Mouse (Mus musculus): ENCODE results near the gene F3. TPM values are rescaled to one million over a fixed set of nuclear protein-coding genes. Genes with fewer than 3 reads are reported as not detected.

F3 gene
- polyA plus RNA-seq, 1 experiment from 2014 or later, result 7.8 TPM

DNA sequence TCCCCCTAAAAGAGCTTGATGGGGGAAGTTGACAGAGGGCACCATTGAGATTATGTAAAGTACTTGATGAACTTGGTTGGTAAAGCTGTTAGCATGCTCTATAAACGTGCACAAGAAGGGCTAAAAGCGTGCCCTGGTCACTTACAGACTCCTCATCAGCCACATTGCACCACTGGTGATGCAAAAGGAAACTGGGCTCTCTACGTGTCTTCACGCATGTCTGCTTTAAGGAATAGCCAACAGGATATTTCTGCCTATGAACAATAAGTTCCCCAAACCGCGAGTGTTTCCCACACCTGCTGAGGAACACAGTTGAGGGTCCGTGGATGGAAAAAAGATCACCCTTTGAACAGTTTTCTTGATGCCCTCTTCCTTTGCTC lies 1.7 kb upstream of the F3 start:
- Histone ChIP-seq H3K4me1 (ENCODE audit: control insufficient read depth, insufficient read depth, low read length) (peaks cover 20% of the 10 kb centered on the region), H3K27me3 (ENCODE audit: control insufficient read depth, insufficient read depth, low read length) (peaks cover 3% of the 10 kb centered on the region), H3K4me3 (ENCODE audit: low read depth, low read length) (no peak overlapping the region), H3K27ac (ENCODE audit: low read depth, low read length) (no peak overlapping the region), H3K9ac (ENCODE audit: low read depth, low read length) (no peak overlapping the region), H3K4me2 (no peak overlapping the region), H3K9me3 (replicated peaks; ENCODE audit: control insufficient read depth, low read length) (no peaks in the 10 kb centered on the region), H3K36me3 (ENCODE audit: control insufficient read depth, insufficient read depth, low read length) (no peaks in the 10 kb centered on the region)
- ATAC-seq (replicated peaks; ENCODE audit: insufficient number of reproducible peaks, low FRiP score, low TSS enrichment), result no peak
- 65% methylated on average over 7 of the region's 7 CpGs for WGBS (ENCODE audit: insufficient replicate concordance)

- 6% methylated on average over 20 of the region's 20 CpGs for WGBS (ENCODE audit: insufficient replicate concordance)
- H3K9ac ChIP-seq (ENCODE audit: low read depth, low read length), result peak overlapping the region; percentile 73; the same call in 1 of the 2 replicates
- no peak for ATAC-seq (replicated peaks; ENCODE audit: insufficient number of reproducible peaks, low FRiP score, low TSS enrichment)
- H3K27ac ChIP-seq (ENCODE audit: low read depth, low read length), result 0 out of 2 replicates have a peak overlapping the region, but pooled peaks have one; percentile 4
- H3K36me3 ChIP-seq (ENCODE audit: control insufficient read depth, insufficient read depth, low read length), result no peaks in the 10 kb centered on the region
- peaks cover 20% of the 10 kb centered on the region for H3K4me1 ChIP-seq (ENCODE audit: control insufficient read depth, insufficient read depth, low read length)
- H3K4me2 ChIP-seq, result peak overlapping the region; percentile 88
- no peaks in the 10 kb centered on the region for H3K9me3 ChIP-seq (replicated peaks; ENCODE audit: control insufficient read depth, low read length)
- peaks cover 3% of the 10 kb centered on the region for H3K27me3 ChIP-seq (ENCODE audit: control insufficient read depth, insufficient read depth, low read length)
- peak overlapping the region; percentile 70 for H3K4me3 ChIP-seq (ENCODE audit: low read depth, low read length)
These were observed 709 bp downstream of the F3 start for GRCm38 (mm10) chr3:121723968-121724524.

DNA sequence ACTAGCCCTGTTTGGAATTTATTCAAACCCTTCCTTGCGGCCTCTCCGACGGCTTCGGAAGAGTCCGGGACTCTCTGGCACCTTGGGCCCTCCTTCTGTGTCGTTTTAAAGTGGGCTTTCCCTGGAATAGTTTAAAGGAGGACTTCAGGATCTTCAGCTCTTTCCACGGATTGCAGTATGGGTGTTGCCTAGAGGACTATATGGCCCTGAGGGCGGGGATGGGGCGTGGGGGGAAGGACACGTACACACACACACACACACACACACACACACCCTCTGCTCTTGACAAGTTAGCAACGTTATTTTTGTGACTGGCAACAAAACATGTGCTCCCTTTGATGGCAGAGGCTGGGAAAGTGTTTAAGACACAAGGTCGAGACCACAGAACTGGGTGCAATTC lies 1.2 kb downstream of the F3 start:
- Histone ChIP-seq H3K36me3 (ENCODE audit: control insufficient read depth, insufficient read depth, low read length) (no peaks in the 10 kb centered on the region), H3K27me3 (ENCODE audit: control insufficient read depth, insufficient read depth, low read length) (peaks cover 3% of the 10 kb centered on the region), H3K4me1 (ENCODE audit: control insufficient read depth, insufficient read depth, low read length) (peaks cover 20% of the 10 kb centered on the region), H3K9me3 (replicated peaks; ENCODE audit: control insufficient read depth, low read length) (no peaks in the 10 kb centered on the region), H3K27ac (ENCODE audit: low read depth, low read length) (no peak overlapping the region), H3K4me2 (peak overlapping the region; percentile 88), H3K9ac (ENCODE audit: low read depth, low read length) (0 out of 2 replicates have a peak overlapping the region, but pooled peaks have one; percentile 43), H3K4me3 (ENCODE audit: low read depth, low read length) (peak overlapping the region; percentile 70)
- no peak for ATAC-seq (replicated peaks; ENCODE audit: insufficient number of reproducible peaks, low FRiP score, low TSS enrichment)
- WGBS (ENCODE audit: insufficient replicate concordance), result 35% methylated on average over 12 of the region's 12 CpGs

GRCm38 (mm10) chr3:121725651-121726050 lies 2.3 kb downstream of the F3 start:
- no peak for ATAC-seq (replicated peaks; ENCODE audit: insufficient number of reproducible peaks, low FRiP score, low TSS enrichment)

DNA sequence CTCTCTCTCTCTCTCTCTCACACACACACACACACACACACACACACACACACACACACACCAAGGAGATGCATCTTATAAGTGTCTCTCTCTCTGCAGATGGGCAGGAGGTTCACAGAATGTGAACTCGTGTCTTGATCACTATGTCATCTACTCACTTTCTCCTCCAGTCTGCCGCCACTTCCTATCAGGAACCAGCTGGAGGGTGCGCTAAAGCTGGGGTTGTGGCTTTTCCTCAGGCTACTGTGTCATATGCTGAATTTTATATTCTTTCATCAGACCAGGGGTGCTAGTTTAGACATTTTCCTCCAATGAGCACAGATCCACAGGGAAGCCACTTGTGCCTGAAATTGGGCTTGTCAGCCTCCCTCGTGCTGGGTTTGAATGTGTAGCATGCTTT lies 6.3 kb downstream of the F3 start:
- Histone ChIP-seq H3K4me2 (no peak overlapping the region), H3K4me1 (ENCODE audit: control insufficient read depth, insufficient read depth, low read length) (peaks cover 3% of the 10 kb centered on the region; the same call in 1 of the 2 replicates), H3K4me3 (ENCODE audit: low read depth, low read length) (no peak overlapping the region), H3K27me3 (ENCODE audit: control insufficient read depth, insufficient read depth, low read length) (no peaks in the 10 kb centered on the region; the same call in 1 of the 2 replicates), H3K27ac (ENCODE audit: low read depth, low read length) (no peak overlapping the region), H3K36me3 (ENCODE audit: control insufficient read depth, insufficient read depth, low read length) (no peaks in the 10 kb centered on the region), H3K9ac (ENCODE audit: low read depth, low read length) (no peak overlapping the region), H3K9me3 (replicated peaks; ENCODE audit: control insufficient read depth, low read length) (no peaks in the 10 kb centered on the region)
- 75% methylated on average over 4 of the region's 4 CpGs for WGBS (ENCODE audit: insufficient replicate concordance)
- no peak for ATAC-seq (replicated peaks; ENCODE audit: insufficient number of reproducible peaks, low FRiP score, low TSS enrichment)

More at GRCm38 (mm10) chr3:121725651-121726050, 2.3 kb downstream of the F3 start:
- no peaks in the 10 kb centered on the region for H3K9me3 ChIP-seq (replicated peaks; ENCODE audit: control insufficient read depth, low read length)
- H3K4me3 ChIP-seq (ENCODE audit: low read depth, low read length), result no peak overlapping the region
- no peak overlapping the region for H3K27ac ChIP-seq (ENCODE audit: low read depth, low read length)
- peaks cover 3% of the 10 kb centered on the region for H3K27me3 ChIP-seq (ENCODE audit: control insufficient read depth, insufficient read depth, low read length)
- no peak overlapping the region for H3K9ac ChIP-seq (ENCODE audit: low read depth, low read length)
- H3K36me3 ChIP-seq (ENCODE audit: control insufficient read depth, insufficient read depth, low read length), result no peaks in the 10 kb centered on the region
- H3K4me1 ChIP-seq (ENCODE audit: control insufficient read depth, insufficient read depth, low read length), result peaks cover 20% of the 10 kb centered on the region
- 77% methylated on average over 10 of the region's 10 CpGs for WGBS (ENCODE audit: insufficient replicate concordance)
- H3K4me2 ChIP-seq, result no peak overlapping the region; the same call in 1 of the 2 replicates

DNA sequence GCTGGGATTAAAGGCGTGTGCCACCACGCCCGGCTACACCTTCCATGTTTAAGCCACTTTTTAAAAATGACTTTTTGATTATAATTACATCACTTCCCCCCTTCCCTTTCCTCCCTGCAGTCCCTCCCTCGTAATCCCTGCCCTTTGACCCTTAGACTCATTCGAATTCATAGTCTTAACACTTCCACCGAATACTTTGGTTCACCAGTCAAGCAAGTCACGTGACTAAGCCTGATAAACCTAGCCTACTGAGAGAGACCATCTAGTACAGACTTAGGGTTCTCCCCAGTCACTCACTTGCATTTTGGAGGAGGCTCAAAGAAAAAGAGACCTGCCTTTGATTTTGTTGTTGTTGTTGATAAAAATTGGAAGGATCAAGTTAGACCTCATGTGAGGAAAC lies 12.2 kb downstream of the F3 start:
- no peak for ATAC-seq (replicated peaks; ENCODE audit: insufficient number of reproducible peaks, low FRiP score, low TSS enrichment)
- no peak overlapping the region; the same call in 1 of the 2 replicates for H3K9ac ChIP-seq (ENCODE audit: low read depth, low read length)
- H3K36me3 ChIP-seq (ENCODE audit: control insufficient read depth, insufficient read depth, low read length), result no peaks in the 10 kb centered on the region
- H3K4me2 ChIP-seq, result no peak overlapping the region
- 73% methylated on average over 7 of the region's 7 CpGs for WGBS (ENCODE audit: insufficient replicate concordance)
- H3K27ac ChIP-seq (ENCODE audit: low read depth, low read length), result peak overlapping the region; percentile 89
- no peak overlapping the region for H3K4me3 ChIP-seq (ENCODE audit: low read depth, low read length)
- no peaks in the 10 kb centered on the region for H3K27me3 ChIP-seq (ENCODE audit: control insufficient read depth, insufficient read depth, low read length)
- H3K4me1 ChIP-seq (ENCODE audit: control insufficient read depth, insufficient read depth, low read length), result peaks cover 11% of the 10 kb centered on the region
- H3K9me3 ChIP-seq (replicated peaks; ENCODE audit: control insufficient read depth, low read length), result no peaks in the 10 kb centered on the region

GRCm38 (mm10) chr3:121736025-121736744 lies 12.8 kb downstream of the F3 start:
- ATAC-seq (replicated peaks; ENCODE audit: insufficient number of reproducible peaks, low FRiP score, low TSS enrichment), result peak; percentile 83
- H3K4me2 ChIP-seq, result peak overlapping the region; percentile 0; the same call in 1 of the 2 replicates
- H3K27ac ChIP-seq (ENCODE audit: low read depth, low read length), result peak overlapping the region; percentile 89

DNA sequence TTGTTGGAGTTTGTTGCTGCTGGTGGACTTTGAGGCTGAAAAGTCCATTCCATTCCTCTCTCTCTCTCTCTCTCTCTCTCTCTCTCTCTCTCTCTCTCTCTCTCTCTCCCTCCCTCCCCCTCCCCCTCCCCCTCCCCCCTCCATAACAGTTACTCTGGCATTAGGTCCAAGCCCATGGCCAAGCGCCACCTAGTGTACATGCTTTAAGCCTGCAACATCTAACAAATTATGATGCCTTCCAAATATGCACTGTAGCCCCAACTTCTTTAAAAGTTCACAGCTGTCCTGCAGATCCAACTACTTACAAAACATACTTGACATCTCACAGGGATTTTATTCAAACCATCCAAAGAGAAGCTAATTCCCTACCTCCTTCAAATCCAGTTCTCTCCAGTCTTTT lies 14.1 kb downstream of the F3 start:
- Histone ChIP-seq H3K36me3 (ENCODE audit: control insufficient read depth, insufficient read depth, low read length) (no peaks in the 10 kb centered on the region), H3K4me3 (ENCODE audit: low read depth, low read length) (no peak overlapping the region), H3K27ac (ENCODE audit: low read depth, low read length) (no peak overlapping the region), H3K27me3 (ENCODE audit: control insufficient read depth, insufficient read depth, low read length) (no peaks in the 10 kb centered on the region), H3K9me3 (replicated peaks; ENCODE audit: control insufficient read depth, low read length) (no peaks in the 10 kb centered on the region), H3K9ac (ENCODE audit: low read depth, low read length) (no peak overlapping the region), H3K4me1 (ENCODE audit: control insufficient read depth, insufficient read depth, low read length) (peaks cover 11% of the 10 kb centered on the region), H3K4me2 (no peak overlapping the region)
- 50% methylated on average over 1 of the region's 1 CpGs for WGBS (ENCODE audit: insufficient replicate concordance)
- ATAC-seq (replicated peaks; ENCODE audit: insufficient number of reproducible peaks, low FRiP score, low TSS enrichment), result no peak

More at GRCm38 (mm10) chr3:121736025-121736744, 12.8 kb downstream of the F3 start:
- Histone ChIP-seq H3K9ac (ENCODE audit: low read depth, low read length) (peak overlapping the region; percentile 23; the same call in 1 of the 2 replicates), H3K4me3 (ENCODE audit: low read depth, low read length) (no peak overlapping the region), H3K36me3 (ENCODE audit: control insufficient read depth, insufficient read depth, low read length) (no peaks in the 10 kb centered on the region), H3K4me1 (ENCODE audit: control insufficient read depth, insufficient read depth, low read length) (peaks cover 11% of the 10 kb centered on the region), H3K9me3 (replicated peaks; ENCODE audit: control insufficient read depth, low read length) (no peaks in the 10 kb centered on the region), H3K27me3 (ENCODE audit: control insufficient read depth, insufficient read depth, low read length) (no peaks in the 10 kb centered on the region)
- 13% methylated on average over 18 of the region's 18 CpGs for WGBS (ENCODE audit: insufficient replicate concordance)

Data from heart, embryonic 11.5 days (tissue).